Mouse (Mus musculus): Measurements from ENCODE around the gene Kalrn. TPM values are rescaled to one million over a fixed set of nuclear protein-coding genes. Genes with fewer than 3 reads are reported as not detected.
A peak's percentile ranks its signal among the peaks of the same experiment; 100 is the strongest.

The Kalrn gene
- polyA plus RNA-seq, 1 experiment from 2014 or later, result 22.4 TPM

GRCm38 (mm10) chr16:34155696-34156095 is 417.6 kb downstream of the Kalrn start:
- ATAC-seq (replicated peaks; ENCODE audit: low FRiP score), result no peak

GRCm38 (mm10) chr16:34154903-34155302 is 418.4 kb downstream of the Kalrn start:
- H3K36me3 ChIP-seq (ENCODE audit: control insufficient read depth, insufficient read depth, low read length), result no peaks in the 10 kb centered on the region

More at GRCm38 (mm10) chr16:34155696-34156095, 417.6 kb downstream of the Kalrn start:
- Histone ChIP-seq H3K9me3 (ENCODE audit: control insufficient read depth, low read length) (no peaks in the 10 kb centered on the region), H3K27me3 (ENCODE audit: control insufficient read depth, insufficient read depth, low read length) (no peaks in the 10 kb centered on the region), H3K36me3 (ENCODE audit: control insufficient read depth, insufficient read depth, low read length) (no peaks in the 10 kb centered on the region), H3K27ac (ENCODE audit: low read depth, low read length) (no peak overlapping the region), H3K4me2 (ENCODE audit: low read depth, low read length, severe bottlenecking) (no peak overlapping the region), H3K9ac (ENCODE audit: low read length) (no peak overlapping the region), H3K4me1 (replicated peaks; ENCODE audit: control insufficient read depth, insufficient read depth, low read length) (no peaks in the 10 kb centered on the region), H3K4me3 (ENCODE audit: low read depth, low read length) (no peak overlapping the region)
- WGBS, result 86% methylated on average over 3 of the region's 3 CpGs
- no peak for DNase-seq (ENCODE audit: low spot score)

GRCm38 (mm10) chr16:34151528-34152071 is 421.7 kb downstream of the Kalrn start:
- H3K27me3 ChIP-seq (ENCODE audit: control insufficient read depth, insufficient read depth, low read length), result no peaks in the 10 kb centered on the region
- no peak overlapping the region for H3K4me3 ChIP-seq (ENCODE audit: low read depth, low read length)
- DNase-seq (ENCODE audit: low spot score), result no peak
- no peak for ATAC-seq (replicated peaks; ENCODE audit: low FRiP score)
- H3K9ac ChIP-seq (ENCODE audit: low read length), result no peak overlapping the region
- no peaks in the 10 kb centered on the region for H3K9me3 ChIP-seq (ENCODE audit: control insufficient read depth, low read length)
- 84% methylated on average over 3 of the region's 3 CpGs for WGBS
- no peak overlapping the region for H3K4me2 ChIP-seq (ENCODE audit: low read depth, low read length, severe bottlenecking)
- H3K36me3 ChIP-seq (ENCODE audit: control insufficient read depth, insufficient read depth, low read length), result no peaks in the 10 kb centered on the region
- no peaks in the 10 kb centered on the region for H3K4me1 ChIP-seq (replicated peaks; ENCODE audit: control insufficient read depth, insufficient read depth, low read length)
- H3K27ac ChIP-seq (ENCODE audit: low read depth, low read length), result no peak overlapping the region

More at GRCm38 (mm10) chr16:34154903-34155302, 418.4 kb downstream of the Kalrn start:
- H3K27me3 ChIP-seq (ENCODE audit: control insufficient read depth, insufficient read depth, low read length), result no peaks in the 10 kb centered on the region
- H3K4me3 ChIP-seq (ENCODE audit: low read depth, low read length), result no peak overlapping the region
- no peak overlapping the region for H3K27ac ChIP-seq (ENCODE audit: low read depth, low read length)
- DNase-seq (ENCODE audit: low spot score) (no peak), ATAC-seq (replicated peaks; ENCODE audit: low FRiP score) (no peak)
- 87% methylated on average over 3 of the region's 3 CpGs for WGBS
- H3K9me3 ChIP-seq (ENCODE audit: control insufficient read depth, low read length), result no peaks in the 10 kb centered on the region
- no peak overlapping the region for H3K4me2 ChIP-seq (ENCODE audit: low read depth, low read length, severe bottlenecking)
- H3K4me1 ChIP-seq (replicated peaks; ENCODE audit: control insufficient read depth, insufficient read depth, low read length), result no peaks in the 10 kb centered on the region
- no peak overlapping the region for H3K9ac ChIP-seq (ENCODE audit: low read length)

- no peak overlapping the region for H3K4me3 ChIP-seq (ENCODE audit: low read depth, low read length)
- ATAC-seq (replicated peaks; ENCODE audit: low FRiP score), result no peak
- WGBS, result 87% methylated on average over 8 of the region's 8 CpGs
These were observed 431.7 kb downstream of the Kalrn start for GRCm38 (mm10) chr16:34141670-34142069.

GRCm38 (mm10) chr16:34135074-34135473 is 438.3 kb downstream of the Kalrn start:
- Histone ChIP-seq H3K27me3 (ENCODE audit: control insufficient read depth, insufficient read depth, low read length) (no peaks in the 10 kb centered on the region), H3K36me3 (ENCODE audit: control insufficient read depth, insufficient read depth, low read length) (no peaks in the 10 kb centered on the region), H3K9me3 (ENCODE audit: control insufficient read depth, low read length) (no peaks in the 10 kb centered on the region), H3K4me1 (replicated peaks; ENCODE audit: control insufficient read depth, insufficient read depth, low read length) (no peaks in the 10 kb centered on the region), H3K4me2 (ENCODE audit: low read depth, low read length, severe bottlenecking) (no peak overlapping the region), H3K27ac (ENCODE audit: low read depth, low read length) (no peak overlapping the region), H3K9ac (ENCODE audit: low read length) (no peak overlapping the region), H3K4me3 (ENCODE audit: low read depth, low read length) (no peak overlapping the region)
- ATAC-seq (replicated peaks; ENCODE audit: low FRiP score), result no peak
- 88% methylated on average over 2 of the region's 2 CpGs for WGBS
- no peak for DNase-seq (ENCODE audit: low spot score)

More at GRCm38 (mm10) chr16:34141670-34142069, 431.7 kb downstream of the Kalrn start:
- no peak overlapping the region for H3K9ac ChIP-seq (ENCODE audit: low read length)
- H3K27ac ChIP-seq (ENCODE audit: low read depth, low read length), result no peak overlapping the region
- H3K4me1 ChIP-seq (replicated peaks; ENCODE audit: control insufficient read depth, insufficient read depth, low read length), result no peaks in the 10 kb centered on the region
- H3K4me2 ChIP-seq (ENCODE audit: low read depth, low read length, severe bottlenecking), result no peak overlapping the region
- no peaks in the 10 kb centered on the region for H3K27me3 ChIP-seq (ENCODE audit: control insufficient read depth, insufficient read depth, low read length)
- no peaks in the 10 kb centered on the region for H3K9me3 ChIP-seq (ENCODE audit: control insufficient read depth, low read length)
- H3K36me3 ChIP-seq (ENCODE audit: control insufficient read depth, insufficient read depth, low read length), result no peaks in the 10 kb centered on the region
- DNase-seq (ENCODE audit: low spot score), result no peak

GRCm38 (mm10) chr16:34134628-34135027 is 438.7 kb downstream of the Kalrn start:
- 68% methylated on average over 3 of the region's 3 CpGs for WGBS
- ATAC-seq (replicated peaks; ENCODE audit: low FRiP score) (no peak), DNase-seq (ENCODE audit: low spot score) (no peak)
- Histone ChIP-seq H3K4me1 (replicated peaks; ENCODE audit: control insufficient read depth, insufficient read depth, low read length) (no peaks in the 10 kb centered on the region), H3K27ac (ENCODE audit: low read depth, low read length) (no peak overlapping the region), H3K4me3 (ENCODE audit: low read depth, low read length) (no peak overlapping the region), H3K4me2 (ENCODE audit: low read depth, low read length, severe bottlenecking) (no peak overlapping the region), H3K36me3 (ENCODE audit: control insufficient read depth, insufficient read depth, low read length) (no peaks in the 10 kb centered on the region), H3K27me3 (ENCODE audit: control insufficient read depth, insufficient read depth, low read length) (no peaks in the 10 kb centered on the region), H3K9ac (ENCODE audit: low read length) (no peak overlapping the region), H3K9me3 (ENCODE audit: control insufficient read depth, low read length) (no peaks in the 10 kb centered on the region)

- Histone ChIP-seq H3K9me3 (ENCODE audit: control insufficient read depth, low read length) (no peaks in the 10 kb centered on the region), H3K27me3 (ENCODE audit: control insufficient read depth, insufficient read depth, low read length) (no peaks in the 10 kb centered on the region), H3K27ac (ENCODE audit: low read depth, low read length) (no peak overlapping the region), H3K36me3 (ENCODE audit: control insufficient read depth, insufficient read depth, low read length) (no peaks in the 10 kb centered on the region), H3K9ac (ENCODE audit: low read length) (no peak overlapping the region), H3K4me3 (ENCODE audit: low read depth, low read length) (no peak overlapping the region), H3K4me2 (ENCODE audit: low read depth, low read length, severe bottlenecking) (no peak overlapping the region), H3K4me1 (replicated peaks; ENCODE audit: control insufficient read depth, insufficient read depth, low read length) (no peaks in the 10 kb centered on the region)
- WGBS, result 6% methylated on average over 2 of the region's 2 CpGs
- ATAC-seq (replicated peaks; ENCODE audit: low FRiP score) (no peak), DNase-seq (ENCODE audit: low spot score) (peak; percentile 66)
These were observed 447.7 kb downstream of the Kalrn start for GRCm38 (mm10) chr16:34125595-34125994.

- ATAC-seq (replicated peaks; ENCODE audit: low FRiP score) (no peak), DNase-seq (ENCODE audit: low spot score) (peak; percentile 14)
- H3K9me3 ChIP-seq (ENCODE audit: control insufficient read depth, low read length), result no peaks in the 10 kb centered on the region
These were observed 450.8 kb downstream of the Kalrn start for GRCm38 (mm10) chr16:34122486-34122885.

GRCm38 (mm10) chr16:34121288-34121687 is 452.0 kb downstream of the Kalrn start:
- no peaks in the 10 kb centered on the region for H3K4me1 ChIP-seq (replicated peaks; ENCODE audit: control insufficient read depth, insufficient read depth, low read length)
- H3K27ac ChIP-seq (ENCODE audit: low read depth, low read length), result no peak overlapping the region
- ATAC-seq (replicated peaks; ENCODE audit: low FRiP score), result no peak
- DNase-seq (ENCODE audit: low spot score), result peak; percentile 22
- no peaks in the 10 kb centered on the region for H3K36me3 ChIP-seq (ENCODE audit: control insufficient read depth, insufficient read depth, low read length)
- H3K9me3 ChIP-seq (ENCODE audit: control insufficient read depth, low read length), result no peaks in the 10 kb centered on the region
- no peak overlapping the region for H3K4me2 ChIP-seq (ENCODE audit: low read depth, low read length, severe bottlenecking)
- H3K9ac ChIP-seq (ENCODE audit: low read length), result no peak overlapping the region
- no peak overlapping the region for H3K4me3 ChIP-seq (ENCODE audit: low read depth, low read length)
- H3K27me3 ChIP-seq (ENCODE audit: control insufficient read depth, insufficient read depth, low read length), result no peaks in the 10 kb centered on the region
- WGBS, result 81% methylated on average over 7 of the region's 7 CpGs

More at GRCm38 (mm10) chr16:34122486-34122885, 450.8 kb downstream of the Kalrn start:
- Histone ChIP-seq H3K36me3 (ENCODE audit: control insufficient read depth, insufficient read depth, low read length) (no peaks in the 10 kb centered on the region), H3K9ac (ENCODE audit: low read length) (no peak overlapping the region), H3K27me3 (ENCODE audit: control insufficient read depth, insufficient read depth, low read length) (no peaks in the 10 kb centered on the region), H3K4me1 (replicated peaks; ENCODE audit: control insufficient read depth, insufficient read depth, low read length) (no peaks in the 10 kb centered on the region), H3K27ac (ENCODE audit: low read depth, low read length) (no peak overlapping the region), H3K4me3 (ENCODE audit: low read depth, low read length) (no peak overlapping the region), H3K4me2 (ENCODE audit: low read depth, low read length, severe bottlenecking) (no peak overlapping the region)
- 87% methylated on average over 9 of the region's 9 CpGs for WGBS
